In genomic region chr9:3199151-3200018, GRCm38 (mm10) we compare ENCODE assay signal across 8 mouse cellular contexts.
DNase-seq lines count a peak whose midpoint lies in the region; ATAC-seq lines count a peak whose summit lies in the region.

No protein-coding gene starts in this region.

- no peaks in the 10 kb centered on the region for H3K36me3 ChIP-seq in hindbrain, embryonic 11.5 days (ENCODE audit: control insufficient read depth, insufficient read depth, low read length)
- H3K36me3 ChIP-seq in hindbrain, embryonic 10.5 days, result no peaks in the 10 kb centered on the region
- H3K36me3 ChIP-seq in intestine, embryonic 15.5 days, result no peaks in the 10 kb centered on the region

- 35% methylated on average over 33 of the region's 33 CpGs for WGBS in hindbrain, embryonic 11.5 days
- WGBS in hindbrain, embryonic 10.5 days, result 33% methylated on average over 33 of the region's 33 CpGs
- 33% methylated on average over 33 of the region's 33 CpGs for WGBS in intestine, embryonic 15.5 days

- no peak overlapping the region for H3K27ac ChIP-seq in hindbrain, embryonic 11.5 days (ENCODE audit: low read depth, low read length)
- H3K27ac ChIP-seq in hindbrain, embryonic 10.5 days, result no peak overlapping the region
- H3K27ac ChIP-seq in intestine, embryonic 15.5 days, result no peak overlapping the region

- H3K4me3 ChIP-seq in hindbrain, embryonic 11.5 days (ENCODE audit: low read depth, low read length), result no peak overlapping the region
- no peak overlapping the region for H3K4me3 ChIP-seq in hindbrain, embryonic 10.5 days
- 0 out of 2 replicates have a peak overlapping the region, but pooled peaks have one; percentile 4 for H3K4me3 ChIP-seq in intestine, embryonic 15.5 days (replicated peaks)

- H3K4me1 ChIP-seq in hindbrain, embryonic 11.5 days (replicated peaks; ENCODE audit: control insufficient read depth, insufficient read depth, low read length), result no peaks in the 10 kb centered on the region
- no peaks in the 10 kb centered on the region for H3K4me1 ChIP-seq in hindbrain, embryonic 10.5 days (replicated peaks)
- H3K4me1 ChIP-seq in intestine, embryonic 15.5 days (replicated peaks), result no peaks in the 10 kb centered on the region

- no peaks in the 10 kb centered on the region for H3K9me3 ChIP-seq in hindbrain, embryonic 11.5 days (ENCODE audit: control insufficient read depth, low read length)
- H3K9me3 ChIP-seq in hindbrain, embryonic 10.5 days, result peaks cover 55% of the 10 kb centered on the region
- 0 out of 2 replicates have a peak, but pooled peaks cover 4% of the 10 kb centered on the region for H3K9me3 ChIP-seq in intestine, embryonic 15.5 days

- DNase-seq in hindbrain, embryonic 11.5 days (ENCODE audit: low spot score), result no peak
- DNase-seq in hindbrain, embryonic 10.5 days (ENCODE audit: low spot score), result no peak
- peak; percentile 60 for DNase-seq in adrenal gland, adult 2 months
- DNase-seq in lung, postnatal 36 days, result peak; percentile 20
- no peak for DNase-seq in cerebellum, postnatal 4 days (ENCODE audit: low spot score in 2 of 2)
- DNase-seq in T-cell, adult 2 months (ENCODE audit: low spot score), result no peak
- no peak for DNase-seq in layer of hippocampus, postnatal 10 days (ENCODE audit: low spot score in 2 of 2)

- ATAC-seq in hindbrain, embryonic 11.5 days (ENCODE audit: low FRiP score), result peak; percentile 54
- ATAC-seq in intestine, embryonic 15.5 days, result peak; percentile 95

- no peak overlapping the region for H3K4me2 ChIP-seq in hindbrain, embryonic 11.5 days (replicated peaks; ENCODE audit: low read depth, low read length)
- H3K4me2 ChIP-seq in intestine, embryonic 15.5 days (replicated peaks), result peak overlapping the region; percentile 41

- no peaks in the 10 kb centered on the region for H3K27me3 ChIP-seq in hindbrain, embryonic 11.5 days (ENCODE audit: control insufficient read depth, insufficient read depth, low read length)
- H3K27me3 ChIP-seq in hindbrain, embryonic 10.5 days (ENCODE audit: insufficient read depth, poor library complexity, severe bottlenecking), result no peaks in the 10 kb centered on the region
- 0 out of 2 replicates have a peak, but pooled peaks cover 3% of the 10 kb centered on the region for H3K27me3 ChIP-seq in intestine, embryonic 15.5 days (replicated peaks)

- no peak overlapping the region for H3K9ac ChIP-seq in hindbrain, embryonic 11.5 days (ENCODE audit: low read depth, low read length)
- H3K9ac ChIP-seq in intestine, embryonic 15.5 days, result no peak overlapping the region

Comparison
In these comparisons a context has a peak if more than half of its experiments do, and no peak if none do; other contexts are left out.
1. DNase-seq: peak in adrenal gland, adult 2 months (single experiment) and lung, postnatal 36 days (single experiment); none in hindbrain, embryonic 11.5 days (single experiment), hindbrain, embryonic 10.5 days (single experiment), cerebellum, postnatal 4 days (0 of 2), T-cell, adult 2 months (single experiment) and layer of hippocampus, postnatal 10 days (0 of 2).